Mouse (Mus musculus): Measurements from ENCODE around the gene Acsl5. TPM values are rescaled to one million over a fixed set of nuclear protein-coding genes. Genes with fewer than 3 reads are reported as not detected.

Gene Acsl5
- total RNA-seq, 2 experiments from 2014 or later, result 29.8 to 47.4 TPM

DNA sequence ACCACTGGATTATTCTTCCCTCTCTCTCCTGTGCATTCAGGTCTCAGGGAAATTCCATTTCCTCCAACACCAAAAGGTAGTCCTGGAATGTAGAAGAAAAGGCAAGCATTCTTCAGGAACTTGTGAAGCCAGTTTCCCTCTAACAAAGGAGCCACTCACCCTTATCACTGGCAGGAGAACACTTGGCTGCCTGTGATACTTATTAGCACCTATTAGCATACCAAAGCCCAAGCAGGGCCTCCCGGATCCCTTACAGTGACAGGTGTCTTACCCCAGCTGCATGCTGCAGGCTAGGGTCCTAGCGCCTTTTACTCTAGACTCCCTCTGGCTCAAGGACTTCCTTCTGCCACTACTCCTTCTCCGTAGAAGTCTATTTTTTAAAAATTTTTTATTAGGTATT is 19.7 kb downstream of the Acsl5 start:
- ATAC-seq (replicated peaks; ENCODE audit: low FRiP score, poor library complexity, severe bottlenecking), result no peak

DNA sequence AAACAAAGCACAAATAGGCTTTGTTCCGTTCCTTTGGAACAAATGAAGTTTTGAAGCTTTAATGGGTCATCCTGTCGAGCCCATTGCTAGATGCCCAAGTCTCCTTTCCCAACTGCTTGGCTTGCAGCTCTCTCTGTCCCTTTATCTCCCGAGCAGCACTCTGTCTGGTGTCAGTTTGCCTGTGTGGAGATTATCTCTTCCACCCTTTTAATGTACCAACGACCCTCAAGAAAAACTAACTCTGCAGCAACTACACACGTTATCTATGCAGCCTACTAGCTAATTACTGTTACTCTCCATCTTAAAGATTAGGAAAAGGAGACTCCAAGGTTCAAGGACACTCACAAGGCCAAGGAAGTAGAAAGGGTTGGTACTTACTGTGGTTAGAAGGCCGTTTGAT is 21.6 kb downstream of the Acsl5 start:
- peak; percentile 77 for ATAC-seq (replicated peaks; ENCODE audit: low FRiP score, poor library complexity, severe bottlenecking)

DNA sequence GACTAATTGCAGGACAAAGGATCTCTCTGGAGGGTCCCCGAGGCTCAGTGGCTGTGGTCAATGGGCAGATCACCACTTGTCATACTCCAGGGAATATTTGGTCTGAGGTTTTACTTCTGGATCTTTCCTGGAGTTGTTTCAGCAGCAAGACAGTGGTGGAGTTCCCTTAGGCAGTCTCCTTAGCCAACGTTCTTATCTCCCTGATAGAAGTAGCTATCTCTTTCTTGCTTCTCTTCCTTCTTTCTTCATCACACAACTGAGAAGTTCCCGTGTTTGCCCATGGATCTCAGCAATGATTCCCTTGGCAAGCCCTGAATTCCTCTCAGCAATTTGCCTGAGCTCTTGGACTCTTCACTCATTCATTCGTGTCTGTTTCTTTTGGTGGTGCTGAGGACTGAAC is 24.4 kb downstream of the Acsl5 start:
- ATAC-seq (replicated peaks; ENCODE audit: low FRiP score, poor library complexity, severe bottlenecking), result no peak

GRCm38 (mm10) chr19:55276770-55277169 is 25.0 kb downstream of the Acsl5 start:
- no peak for ATAC-seq (replicated peaks; ENCODE audit: low FRiP score, poor library complexity, severe bottlenecking)

- ATAC-seq (replicated peaks; ENCODE audit: low FRiP score, poor library complexity, severe bottlenecking), result peak; percentile 98
Observed at GRCm38 (mm10) chr19:55284093-55284492, 32.4 kb downstream of the Acsl5 start.

DNA sequence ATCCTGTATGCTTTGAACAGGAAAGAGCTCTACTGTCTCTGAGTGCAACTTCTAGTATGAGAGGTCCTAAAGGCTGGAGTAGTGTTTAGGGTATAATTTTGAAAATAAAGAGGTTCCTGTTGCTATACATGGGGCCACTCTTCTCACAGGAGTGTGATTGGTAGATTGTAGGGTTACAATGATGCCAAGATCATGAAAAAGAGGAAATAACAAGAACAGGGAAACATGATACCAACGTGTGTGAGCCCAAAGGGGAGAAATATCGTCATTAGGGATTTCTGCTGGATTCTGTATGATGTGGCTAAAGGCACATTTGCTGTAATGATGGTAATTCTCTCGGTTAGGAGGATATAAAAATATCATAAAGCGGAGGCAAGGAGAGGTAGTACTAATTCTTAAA is 34.3 kb downstream of the Acsl5 start:
- no peak for ATAC-seq (replicated peaks; ENCODE audit: low FRiP score, poor library complexity, severe bottlenecking)

GRCm38 (mm10) chr19:55288974-55289373 is 37.2 kb downstream of the Acsl5 start:
- ATAC-seq (replicated peaks; ENCODE audit: low FRiP score, poor library complexity, severe bottlenecking), result no peak

- no peak for ATAC-seq (replicated peaks; ENCODE audit: low FRiP score, poor library complexity, severe bottlenecking)
Observed at GRCm38 (mm10) chr19:55290621-55291270, 39.0 kb downstream of the Acsl5 start.

GRCm38 (mm10) chr19:55292210-55292850 is 40.6 kb downstream of the Acsl5 start:
- ATAC-seq (replicated peaks; ENCODE audit: low FRiP score, poor library complexity, severe bottlenecking), result no peak

DNA sequence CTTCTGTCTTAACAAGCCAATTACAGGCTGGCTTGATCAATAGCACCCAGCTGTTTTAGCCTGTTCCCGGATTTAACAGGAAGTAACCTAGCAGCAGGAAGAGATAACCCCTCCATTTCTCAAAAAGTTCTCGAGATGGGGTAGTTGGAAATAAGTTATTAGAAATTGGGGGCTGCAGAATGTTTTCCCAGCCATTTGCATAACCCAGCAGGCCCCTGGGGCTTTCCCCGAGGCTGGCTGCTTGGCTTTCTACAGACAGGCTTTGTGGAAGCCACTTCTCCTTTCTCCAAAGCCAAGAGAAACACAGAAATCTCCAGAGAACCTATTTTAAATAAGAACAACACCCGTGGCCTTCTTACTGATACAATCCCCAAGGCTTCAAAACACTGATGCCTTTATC is 41.4 kb downstream of the Acsl5 start:
- ATAC-seq (replicated peaks; ENCODE audit: low FRiP score, poor library complexity, severe bottlenecking), result no peak

DNA sequence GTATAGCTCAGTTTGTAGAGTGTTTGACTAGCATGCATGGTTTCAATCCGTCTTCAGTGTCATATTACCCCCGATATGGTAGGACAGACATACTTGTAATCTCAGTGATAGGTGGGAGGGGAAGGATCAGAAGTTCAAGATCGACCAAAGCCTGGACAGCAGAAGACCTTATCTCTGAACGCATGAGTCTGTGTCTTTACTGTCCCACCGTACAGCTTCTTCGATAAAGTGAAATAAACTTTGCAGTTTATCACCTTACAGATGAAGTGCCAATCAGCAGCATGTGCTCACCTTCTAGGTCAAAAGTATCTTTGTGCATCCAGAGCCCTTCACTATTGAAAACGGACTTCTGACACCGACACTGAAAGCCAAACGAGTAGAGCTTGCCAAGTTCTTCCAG is 43.3 kb downstream of the Acsl5 start:
- peak; percentile 36; the same call in 1 of the 2 replicates for ATAC-seq (replicated peaks; ENCODE audit: low FRiP score, poor library complexity, severe bottlenecking)

DNA sequence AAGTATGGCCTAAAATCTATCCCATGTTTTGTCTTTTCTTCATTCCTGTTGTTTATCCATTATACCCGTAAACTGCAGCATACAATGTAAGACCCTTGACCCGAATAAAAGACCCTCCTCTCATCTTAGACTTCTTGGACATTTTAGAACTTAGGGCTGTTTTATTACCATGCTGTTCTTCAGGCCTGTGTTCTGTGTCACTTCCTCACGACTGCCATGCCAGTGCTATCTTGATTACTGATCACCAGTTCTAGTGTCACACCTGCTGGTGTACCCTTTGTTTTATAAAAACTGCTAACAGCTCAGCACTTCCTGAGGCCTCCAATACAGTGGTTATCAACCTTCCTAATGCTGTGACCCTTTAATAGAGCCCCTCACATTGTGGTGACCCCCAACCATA is 43.8 kb downstream of the Acsl5 start:
- no peak for ATAC-seq (replicated peaks; ENCODE audit: low FRiP score, poor library complexity, severe bottlenecking)

GRCm38 (mm10) chr19:55296301-55296700 is 44.6 kb downstream of the Acsl5 start:
- ATAC-seq (replicated peaks; ENCODE audit: low FRiP score, poor library complexity, severe bottlenecking), result no peak

DNA sequence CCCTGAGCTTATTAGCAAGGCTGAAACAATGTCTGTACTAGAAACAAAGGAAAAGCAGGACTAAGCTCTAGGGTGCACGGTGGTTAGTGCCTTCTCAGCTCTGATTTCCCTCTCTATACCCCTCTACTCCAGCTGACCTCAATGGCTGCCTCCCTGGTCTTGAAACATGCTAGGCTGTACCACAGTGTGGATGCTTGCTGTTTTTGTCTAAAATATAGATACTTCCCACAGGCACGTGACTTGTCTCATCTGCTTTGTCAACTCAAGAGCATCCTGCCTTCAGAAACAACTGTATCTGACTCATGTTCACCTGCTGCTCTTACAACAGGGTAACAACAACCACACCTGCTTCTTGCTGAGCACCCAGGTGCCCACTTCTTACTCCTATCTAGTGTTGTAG is 45.8 kb downstream of the Acsl5 start:
- ATAC-seq (replicated peaks; ENCODE audit: low FRiP score, poor library complexity, severe bottlenecking), result no peak

DNA sequence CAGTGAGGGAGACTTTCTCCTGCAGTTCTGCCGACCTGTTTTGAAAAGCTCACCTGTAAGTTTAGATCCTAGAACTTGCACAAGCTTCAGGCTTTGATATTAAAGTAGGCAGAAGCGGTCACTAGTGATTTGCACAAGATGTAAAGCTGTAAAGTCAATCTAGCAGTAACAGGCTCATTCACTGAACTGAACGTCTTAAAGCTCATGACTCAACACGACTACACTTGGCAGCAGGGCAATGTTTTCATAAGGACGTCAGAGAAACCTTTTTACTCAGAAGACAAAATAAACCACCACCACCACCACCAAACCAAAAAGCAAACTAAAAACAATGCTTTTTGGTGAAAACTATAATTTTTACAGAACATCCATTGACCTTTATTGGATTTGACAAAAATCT is 46.2 kb downstream of the Acsl5 start:
- no peak for ATAC-seq (replicated peaks; ENCODE audit: low FRiP score, poor library complexity, severe bottlenecking)

DNA sequence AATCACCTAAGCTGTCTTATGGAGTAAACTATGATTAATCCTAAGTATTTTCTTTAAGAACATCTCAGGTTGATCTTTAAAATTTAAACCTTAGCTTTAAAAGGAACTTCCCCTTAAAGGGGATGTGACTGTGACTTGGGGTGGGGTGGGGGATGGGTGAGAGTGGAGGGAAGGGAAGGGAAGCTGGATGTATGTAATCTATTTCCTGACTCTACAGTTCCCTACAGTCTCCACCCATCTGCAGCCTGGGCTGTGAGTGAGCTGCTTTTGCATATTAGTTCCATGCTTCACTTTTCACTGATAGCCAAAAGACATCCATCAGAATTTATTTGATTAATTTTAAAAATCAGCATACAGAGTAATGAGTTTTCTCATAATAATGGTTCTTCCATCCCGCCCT is 47.6 kb downstream of the Acsl5 start:
- no peak for ATAC-seq (replicated peaks; ENCODE audit: low FRiP score, poor library complexity, severe bottlenecking)

- ATAC-seq (replicated peaks; ENCODE audit: low FRiP score, poor library complexity, severe bottlenecking), result no peak
Observed at GRCm38 (mm10) chr19:55300525-55300924, 48.8 kb downstream of the Acsl5 start.

DNA sequence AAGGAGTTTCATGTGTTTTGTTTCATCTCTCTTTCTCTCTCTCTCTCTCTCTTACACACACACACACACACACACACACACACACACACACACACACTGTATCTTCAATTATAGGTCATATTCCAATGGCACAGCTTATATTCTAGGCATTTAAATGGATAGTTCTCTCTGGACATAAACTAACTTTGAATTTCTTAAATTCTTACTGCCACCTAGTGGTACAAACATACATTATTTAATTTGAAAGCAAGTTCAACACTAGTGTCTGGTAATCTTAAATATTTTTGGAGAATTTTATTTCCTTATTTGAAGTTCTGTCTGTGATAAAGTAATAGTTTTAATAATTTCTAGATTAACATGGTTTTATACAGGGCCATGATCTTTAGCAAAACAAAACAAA is 53.3 kb downstream of the Acsl5 start:
- ATAC-seq (replicated peaks; ENCODE audit: low FRiP score, poor library complexity, severe bottlenecking), result 0 out of 2 replicates have a peak, but pooled peaks have one; percentile 59

DNA sequence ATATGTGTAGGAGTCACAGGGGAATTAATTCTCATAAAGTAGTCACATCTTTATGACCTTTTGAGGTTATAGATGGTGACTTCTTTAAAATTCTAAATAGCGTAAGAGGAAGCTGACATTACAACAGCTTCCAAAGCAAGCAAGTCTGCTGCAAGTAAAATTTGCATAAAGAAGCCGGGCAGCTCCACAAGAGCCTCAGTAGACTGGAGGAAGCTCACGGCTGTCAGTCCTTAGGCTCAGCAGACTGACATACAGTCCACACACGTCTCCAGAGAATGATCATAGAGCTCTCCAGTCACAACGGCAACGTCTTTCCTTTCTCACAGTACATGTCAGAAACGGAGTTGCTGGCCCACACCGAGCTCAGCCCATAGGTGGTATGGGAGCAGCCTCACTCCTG is 60.1 kb downstream of the Acsl5 start:
- no peak for ATAC-seq (replicated peaks; ENCODE audit: low FRiP score, poor library complexity, severe bottlenecking)

- no peak for ATAC-seq (replicated peaks; ENCODE audit: low FRiP score, poor library complexity, severe bottlenecking)
Observed at GRCm38 (mm10) chr19:55313649-55314048, 61.9 kb downstream of the Acsl5 start.

- ATAC-seq (replicated peaks; ENCODE audit: low FRiP score, poor library complexity, severe bottlenecking), result peak; percentile 91
Observed at GRCm38 (mm10) chr19:55315452-55316108, 63.8 kb downstream of the Acsl5 start, which contains the start of gene Zdhhc6. TSS of gene Zdhhc6 (minus strand) at chr19:55316032.

All from erythroid progenitor cell, adult 5-6 weeks (primary cell).